Mouse (Mus musculus): Measurements from ENCODE around the gene Ogdh.
"Not testable (repeated sequence)": the region's sequence is repeated elsewhere in the genome, so short reads cannot be mapped to it uniquely, and the experiment has no call there.

The Ogdh gene

GRCm38 (mm10) chr11:6291401-6292115, at the start of gene Ogdh:
Gene Ogdh, plus strand, starts transcription at chr11:6291633.
- peak; percentile 93 to 99 for DNase-seq (ENCODE audit: low read depth in 1 of 2, low spot score in 2 of 2)

- DNase-seq (ENCODE audit: low read depth in 1 of 2, low spot score in 2 of 2): no peak
These were observed 46.7 kb upstream of the Ogdh start for GRCm38 (mm10) chr11:6244707-6245106.

- DNase-seq (ENCODE audit: low read depth in 1 of 2, low spot score in 2 of 2): no peak
These were observed 39.2 kb upstream of the Ogdh start for GRCm38 (mm10) chr11:6252248-6252647.

- DNase-seq (ENCODE audit: low read depth in 1 of 2, low spot score in 2 of 2): no peak
These were observed 38.6 kb upstream of the Ogdh start for GRCm38 (mm10) chr11:6252824-6253223.

GRCm38 (mm10) chr11:6254602-6255001, 36.8 kb upstream of the Ogdh start:
- DNase-seq (ENCODE audit: low read depth in 1 of 2, low spot score in 2 of 2): not testable (repeated sequence)

- DNase-seq (ENCODE audit: low read depth in 1 of 2, low spot score in 2 of 2): no peak
These were observed 34.9 kb upstream of the Ogdh start for GRCm38 (mm10) chr11:6256490-6257072.

GRCm38 (mm10) chr11:6259413-6259812, 32.0 kb upstream of the Ogdh start:
- no peak for DNase-seq (ENCODE audit: low read depth in 1 of 2, low spot score in 2 of 2)

GRCm38 (mm10) chr11:6261434-6262082, 29.9 kb upstream of the Ogdh start:
- peak in 1 of 2 experiments; percentile 29 for DNase-seq (ENCODE audit: low read depth in 1 of 2, low spot score in 2 of 2)

GRCm38 (mm10) chr11:6266621-6267020, 24.8 kb upstream of the Ogdh start:
- DNase-seq (ENCODE audit: low read depth in 1 of 2, low spot score in 2 of 2): no peak

GRCm38 (mm10) chr11:6267320-6268254, 23.8 kb upstream of the Ogdh start, which contains the start of gene Ddx56:
Gene Ddx56, minus strand, starts transcription at chr11:6267772.
- peak; percentile 73 to 81 for DNase-seq (ENCODE audit: low read depth in 1 of 2, low spot score in 2 of 2)

- DNase-seq (ENCODE audit: low read depth in 1 of 2, low spot score in 2 of 2): no peak
These were observed 17.8 kb upstream of the Ogdh start for GRCm38 (mm10) chr11:6273607-6274006.

GRCm38 (mm10) chr11:6274387-6275093, 16.9 kb upstream of the Ogdh start, which contains the start of gene Tmed4:
Gene Tmed4, minus strand, starts transcription at chr11:6274870.
- DNase-seq (ENCODE audit: low read depth in 1 of 2, low spot score in 2 of 2): peak; percentile 93 to 96

GRCm38 (mm10) chr11:6275094-6275484, 16.3 kb upstream of the Ogdh start:
- no peak for DNase-seq (ENCODE audit: low read depth in 1 of 2, low spot score in 2 of 2)

- no peak for DNase-seq (ENCODE audit: low read depth in 1 of 2, low spot score in 2 of 2)
These were observed 15.0 kb upstream of the Ogdh start for GRCm38 (mm10) chr11:6276466-6276865.

GRCm38 (mm10) chr11:6282940-6283339, 8.5 kb upstream of the Ogdh start:
- no peak for DNase-seq (ENCODE audit: low read depth in 1 of 2, low spot score in 2 of 2)

GRCm38 (mm10) chr11:6290138-6290537, 1.3 kb upstream of the Ogdh start:
- DNase-seq (ENCODE audit: low read depth in 1 of 2, low spot score in 2 of 2): no peak

GRCm38 (mm10) chr11:6290883-6291282, 550 bp upstream of the Ogdh start:
- DNase-seq (ENCODE audit: low read depth in 1 of 2, low spot score in 2 of 2): no peak

- peak in 1 of 2 experiments; percentile 45 for DNase-seq (ENCODE audit: low read depth in 1 of 2, low spot score in 2 of 2)
These were observed 919 bp downstream of the Ogdh start for GRCm38 (mm10) chr11:6292116-6292987.

GRCm38 (mm10) chr11:6292988-6293349, 1.5 kb downstream of the Ogdh start:
- no peak for DNase-seq (ENCODE audit: low read depth in 1 of 2, low spot score in 2 of 2)

GRCm38 (mm10) chr11:6293601-6294000, 2.2 kb downstream of the Ogdh start:
- DNase-seq (ENCODE audit: low read depth in 1 of 2, low spot score in 2 of 2): no peak
